Mouse (Mus musculus): ENCODE data around the gene Dcun1d2. TPM values are rescaled to one million over a fixed set of nuclear protein-coding genes. Genes with fewer than 3 reads are reported as not detected.
"Not testable (repeated sequence)": the region's sequence is repeated elsewhere in the genome, so short reads cannot be mapped to it uniquely, and the experiment has no call there.

The Dcun1d2 gene
- 30.4 and 30.9 TPM in 2 replicates for polyA plus RNA-seq (2014; fragmentation: Nextera tagmentation; extraction: Ambion mirVana)

DNA sequence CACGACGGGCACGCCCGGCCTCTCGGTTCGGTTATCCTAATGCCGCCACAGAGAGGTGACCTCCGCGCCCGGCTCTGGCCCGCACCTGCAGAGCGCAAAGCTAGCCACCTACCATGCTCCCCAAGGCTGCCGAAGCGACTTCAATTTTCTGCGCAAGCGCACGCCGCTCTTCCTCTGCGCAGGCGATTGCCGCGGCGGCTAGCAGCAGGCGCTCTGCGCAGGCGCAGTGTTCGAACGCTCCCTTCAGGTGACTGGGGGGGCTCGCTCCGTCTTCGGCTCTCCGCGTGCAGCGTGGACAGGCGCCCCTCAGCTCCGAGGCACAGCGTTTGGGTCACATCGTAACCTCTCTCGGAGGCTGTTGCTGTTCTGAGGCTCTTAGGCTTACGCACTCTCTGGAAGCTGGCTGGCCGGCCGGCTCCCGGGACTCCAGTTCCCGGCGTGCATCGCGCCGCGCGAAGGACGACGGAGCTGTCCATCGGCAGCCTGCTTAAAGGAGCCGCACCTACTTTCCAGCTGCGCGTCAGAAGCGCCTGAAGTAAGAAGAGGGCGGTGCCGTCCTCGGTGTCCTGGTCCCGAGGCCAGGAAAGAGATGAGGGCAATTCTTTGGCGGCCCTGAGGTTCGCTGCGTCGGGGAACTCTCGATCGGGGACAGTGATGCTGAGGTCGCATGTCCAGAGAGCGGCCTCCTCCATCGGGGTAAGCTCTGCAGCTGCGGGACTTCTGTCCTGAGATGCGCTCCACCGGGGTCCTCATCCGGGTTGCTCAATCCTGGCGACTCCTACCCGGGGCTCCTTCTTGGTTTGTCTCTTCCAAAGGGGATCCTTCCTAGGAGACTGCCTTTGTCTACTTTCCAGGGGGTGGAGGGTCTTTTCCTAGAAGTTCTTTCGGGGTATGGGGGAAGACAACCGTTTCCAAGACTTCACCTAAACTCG lies at the start of gene Dcun1d2, which contains the start of gene Tmco3:
Gene Dcun1d2 (minus strand): TSS at position 440 of the 932 bp plus-strand sequence.
Gene Tmco3 (plus strand): TSS at position 499 of the 932 bp plus-strand sequence.
- Histone ChIP-seq H3K9ac (ENCODE audit: low read length) (peak within 1 kb of the TSS; percentile 85), H3K36me3 (ENCODE audit: control insufficient read depth, insufficient read depth, low read length) (peaks cover 19% of the 10 kb centered on the region), H3K27me3 (ENCODE audit: control insufficient read depth, insufficient read depth, low read length) (no peaks in the 10 kb centered on the region), H3K4me1 (ENCODE audit: control insufficient read depth in 2 of 2, insufficient read depth in 2 of 2, low read length in 2 of 2) (peaks cover 5 to 20% of the 10 kb centered on the region in 2 experiments; a peak in 3 of 4 replicates), H3K4me2 (ENCODE audit: low read length) (peak within 1 kb of the TSS; percentile 86), H3K4me3 (ENCODE audit: control insufficient read depth in 1 of 2, insufficient read depth in 1 of 2, low read depth in 1 of 2, low read length in 2 of 2) (peak within 1 kb of the TSS; percentile 83 to 85), H3K9me3 (ENCODE audit: control insufficient read depth, low read length) (no peaks in the 10 kb centered on the region), H3K27ac (replicated peaks in 1 of 2; ENCODE audit: control insufficient read depth in 1 of 2, insufficient read depth in 1 of 2, low read depth in 2 of 2, low read length in 2 of 2) (peak within 1 kb of the TSS; percentile 98 to 99)
- WGBS, result under 1% methylated on average over 79 of the region's 79 CpGs
- peak; percentile 91 for ATAC-seq (ENCODE audit: insufficient number of reproducible peaks, insufficient read depth, low FRiP score, low read depth)

GRCm38 (mm10) chr8:13337678-13338077 lies 49.7 kb upstream of the Dcun1d2 start:
- Histone ChIP-seq H3K9ac (ENCODE audit: low read length) (no peak overlapping the region), H3K27ac (replicated peaks in 1 of 2; ENCODE audit: control insufficient read depth in 1 of 2, insufficient read depth in 1 of 2, low read depth in 2 of 2, low read length in 2 of 2) (no peak overlapping the region)
- 72% methylated on average over 3 of the region's 3 CpGs for WGBS

DNA sequence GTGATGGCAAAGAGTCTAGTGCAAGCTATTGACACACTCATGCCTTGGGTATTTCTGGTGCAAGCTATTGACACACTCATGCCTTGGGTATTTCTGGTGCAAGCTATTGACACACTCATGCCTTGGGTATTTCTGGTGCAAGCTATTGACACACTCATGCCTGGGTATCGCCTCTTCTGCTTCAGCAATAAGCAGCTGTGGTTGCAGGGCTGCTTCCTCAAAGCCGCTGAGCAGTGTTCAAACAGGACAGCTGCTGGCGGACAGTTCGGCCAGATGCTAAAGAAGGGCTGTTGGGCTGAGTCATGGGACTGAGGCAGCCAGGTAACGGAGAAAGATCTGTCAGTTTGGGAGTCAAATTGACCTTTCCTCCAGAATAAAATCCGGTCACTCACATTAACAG lies 49.3 kb upstream of the Dcun1d2 start:
- WGBS, result 80% methylated on average over 6 of the region's 6 CpGs
- H3K9me3 ChIP-seq (ENCODE audit: control insufficient read depth, low read length); H3K27ac ChIP-seq (replicated peaks in 1 of 2; ENCODE audit: control insufficient read depth in 1 of 2, insufficient read depth in 1 of 2, low read depth in 2 of 2, low read length in 2 of 2); H3K4me2 ChIP-seq (ENCODE audit: low read length); H3K27me3 ChIP-seq (ENCODE audit: control insufficient read depth, insufficient read depth, low read length); H3K4me3 ChIP-seq (ENCODE audit: control insufficient read depth in 1 of 2, insufficient read depth in 1 of 2, low read depth in 1 of 2, low read length in 2 of 2); ATAC-seq (ENCODE audit: insufficient number of reproducible peaks, insufficient read depth, low FRiP score, low read depth); H3K9ac ChIP-seq (ENCODE audit: low read length): not testable (repeated sequence)
- Histone ChIP-seq H3K36me3 (ENCODE audit: control insufficient read depth, insufficient read depth, low read length) (peaks cover 23% of the 10 kb centered on the region), H3K4me1 (ENCODE audit: control insufficient read depth in 2 of 2, insufficient read depth in 2 of 2, low read length in 2 of 2) (peaks cover 4 to 14% of the 10 kb centered on the region in 2 experiments)

More at GRCm38 (mm10) chr8:13337678-13338077, 49.7 kb upstream of the Dcun1d2 start:
- Histone ChIP-seq H3K36me3 (ENCODE audit: control insufficient read depth, insufficient read depth, low read length) (peaks cover 27% of the 10 kb centered on the region), H3K4me3 (ENCODE audit: control insufficient read depth in 1 of 2, insufficient read depth in 1 of 2, low read depth in 1 of 2, low read length in 2 of 2) (no peak overlapping the region), H3K27me3 (ENCODE audit: control insufficient read depth, insufficient read depth, low read length) (no peaks in the 10 kb centered on the region), H3K4me2 (ENCODE audit: low read length) (peak overlapping the region; percentile 93; the same call in 1 of the 2 replicates), H3K4me1 (ENCODE audit: control insufficient read depth in 2 of 2, insufficient read depth in 2 of 2, low read length in 2 of 2) (peaks cover 4 to 14% of the 10 kb centered on the region in 2 experiments), H3K9me3 (ENCODE audit: control insufficient read depth, low read length) (no peaks in the 10 kb centered on the region)
- no peak for ATAC-seq (ENCODE audit: insufficient number of reproducible peaks, insufficient read depth, low FRiP score, low read depth)

DNA sequence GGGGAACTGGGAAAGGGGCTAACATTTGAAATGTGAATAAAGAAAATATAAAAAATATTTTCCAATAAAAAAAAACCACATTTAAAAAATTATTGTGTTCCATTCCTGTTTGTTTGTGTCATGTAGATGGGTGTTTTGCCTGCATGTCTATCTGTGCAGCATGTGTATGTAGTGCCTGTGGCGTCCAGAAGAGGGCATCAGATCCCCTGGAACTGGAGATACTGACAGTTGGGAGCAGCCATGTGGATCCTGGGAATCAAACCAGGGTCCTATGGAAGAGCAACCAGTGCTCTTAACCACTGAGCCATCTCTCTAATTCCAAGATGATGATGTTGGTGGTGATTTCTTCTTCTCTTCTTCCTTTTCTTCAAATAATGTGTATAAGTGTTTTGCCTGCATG lies 46.7 kb upstream of the Dcun1d2 start:
- no peaks in the 10 kb centered on the region for H3K9me3 ChIP-seq (ENCODE audit: control insufficient read depth, low read length)
- H3K27me3 ChIP-seq (ENCODE audit: control insufficient read depth, insufficient read depth, low read length), result no peaks in the 10 kb centered on the region
- no peak overlapping the region for H3K9ac ChIP-seq (ENCODE audit: low read length)
- no peaks in the 10 kb centered on the region for H3K36me3 ChIP-seq (ENCODE audit: control insufficient read depth, insufficient read depth, low read length)
- H3K4me1 ChIP-seq (ENCODE audit: control insufficient read depth in 2 of 2, insufficient read depth in 2 of 2, low read length in 2 of 2), result peaks cover 4 to 5% of the 10 kb centered on the region in 2 experiments; a peak in 3 of 4 replicates
- ATAC-seq (ENCODE audit: insufficient number of reproducible peaks, insufficient read depth, low FRiP score, low read depth), result no peak
- H3K27ac ChIP-seq (replicated peaks in 1 of 2; ENCODE audit: control insufficient read depth in 1 of 2, insufficient read depth in 1 of 2, low read depth in 2 of 2, low read length in 2 of 2), result no peak overlapping the region
- whole genome bisulfite sequencing, result 45% methylated on average over 1 of the region's 1 CpGs
- H3K4me3 ChIP-seq (ENCODE audit: control insufficient read depth in 1 of 2, insufficient read depth in 1 of 2, low read depth in 1 of 2, low read length in 2 of 2), result no peak overlapping the region
- no peak overlapping the region for H3K4me2 ChIP-seq (ENCODE audit: low read length)

DNA sequence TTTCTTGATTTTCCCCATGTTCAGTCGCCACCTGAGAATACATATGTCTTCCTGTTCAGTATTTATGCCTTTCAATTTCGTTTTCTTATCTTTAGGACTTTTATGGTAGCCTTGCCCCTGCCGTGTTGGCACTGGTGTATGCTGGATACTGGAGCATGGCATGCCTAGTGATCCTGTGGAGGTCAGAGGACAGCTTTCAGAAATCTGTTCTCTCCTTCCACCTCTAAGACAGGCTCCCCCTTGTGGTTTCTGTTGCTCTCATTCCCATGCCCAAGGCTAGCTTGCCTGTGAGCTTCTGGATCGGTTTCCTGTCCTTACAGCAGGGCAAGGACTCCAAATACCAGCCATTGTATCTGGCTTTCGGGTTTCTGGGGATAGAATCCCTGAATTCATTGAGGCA lies 38.7 kb upstream of the Dcun1d2 start:
- Histone ChIP-seq H3K27me3 (ENCODE audit: control insufficient read depth, insufficient read depth, low read length) (no peaks in the 10 kb centered on the region), H3K4me2 (ENCODE audit: low read length) (no peak overlapping the region), H3K27ac (replicated peaks in 1 of 2; ENCODE audit: control insufficient read depth in 1 of 2, insufficient read depth in 1 of 2, low read depth in 2 of 2, low read length in 2 of 2) (no peak overlapping the region), H3K36me3 (ENCODE audit: control insufficient read depth, insufficient read depth, low read length) (peaks cover 12% of the 10 kb centered on the region), H3K4me3 (ENCODE audit: control insufficient read depth in 1 of 2, insufficient read depth in 1 of 2, low read depth in 1 of 2, low read length in 2 of 2) (no peak overlapping the region), H3K9me3 (ENCODE audit: control insufficient read depth, low read length) (no peaks in the 10 kb centered on the region), H3K9ac (ENCODE audit: low read length) (no peak overlapping the region), H3K4me1 (ENCODE audit: control insufficient read depth in 2 of 2, insufficient read depth in 2 of 2, low read length in 2 of 2) (no peaks in the 10 kb centered on the region)
- 29% methylated on average over 5 of the region's 5 CpGs for WGBS
- no peak for ATAC-seq (ENCODE audit: insufficient number of reproducible peaks, insufficient read depth, low FRiP score, low read depth)

DNA sequence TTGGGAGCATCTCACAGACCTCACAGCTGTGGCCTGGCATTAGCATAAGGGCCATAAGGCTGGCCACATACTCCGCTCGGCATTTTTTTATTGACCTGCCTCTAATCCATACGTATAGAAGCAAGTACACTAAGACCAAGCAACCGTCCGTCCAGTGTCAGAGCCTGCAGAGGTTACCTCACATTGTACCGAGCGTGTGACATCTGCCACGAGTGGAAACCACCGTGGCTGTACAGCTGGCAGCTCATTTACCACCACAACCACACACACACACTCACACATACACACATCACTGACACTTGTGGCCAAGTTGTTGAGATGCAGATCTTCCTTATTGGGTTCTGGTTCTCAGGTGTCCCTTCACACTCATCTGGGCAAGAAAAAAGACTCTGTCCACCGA lies 28.7 kb upstream of the Dcun1d2 start:
- Histone ChIP-seq H3K27me3 (ENCODE audit: control insufficient read depth, insufficient read depth, low read length) (no peaks in the 10 kb centered on the region), H3K4me2 (ENCODE audit: low read length) (no peak overlapping the region), H3K9me3 (ENCODE audit: control insufficient read depth, low read length) (no peaks in the 10 kb centered on the region), H3K9ac (ENCODE audit: low read length) (no peak overlapping the region), H3K4me1 (ENCODE audit: control insufficient read depth in 2 of 2, insufficient read depth in 2 of 2, low read length in 2 of 2) (no peaks in the 10 kb centered on the region), H3K27ac (replicated peaks in 1 of 2; ENCODE audit: control insufficient read depth in 1 of 2, insufficient read depth in 1 of 2, low read depth in 2 of 2, low read length in 2 of 2) (no peak overlapping the region), H3K36me3 (ENCODE audit: control insufficient read depth, insufficient read depth, low read length) (peaks cover 61% of the 10 kb centered on the region), H3K4me3 (ENCODE audit: control insufficient read depth in 1 of 2, insufficient read depth in 1 of 2, low read depth in 1 of 2, low read length in 2 of 2) (no peak overlapping the region)
- 89% methylated on average over 10 of the region's 10 CpGs for WGBS
- ATAC-seq (ENCODE audit: insufficient number of reproducible peaks, insufficient read depth, low FRiP score, low read depth), result no peak

DNA sequence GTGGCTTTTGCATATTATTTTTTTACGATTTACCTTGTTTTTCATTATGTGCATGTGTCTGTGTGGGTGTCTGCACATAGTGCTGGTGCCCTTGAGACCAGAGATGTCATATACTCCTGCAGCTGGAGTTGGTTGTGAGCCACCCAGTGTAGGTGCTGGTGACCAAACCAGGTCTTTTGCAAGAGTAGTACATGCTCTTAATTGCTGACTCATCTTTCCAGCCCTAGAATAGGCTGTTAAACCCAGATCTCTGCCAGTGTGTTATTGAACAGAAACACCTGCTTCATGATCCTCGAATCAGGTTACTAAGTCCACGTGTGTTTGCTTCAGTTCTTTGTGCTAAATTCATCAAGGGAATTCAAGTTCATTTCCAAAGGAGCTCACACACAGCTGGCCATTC lies 27.0 kb upstream of the Dcun1d2 start:
- no peak overlapping the region for H3K27ac ChIP-seq (replicated peaks in 1 of 2; ENCODE audit: control insufficient read depth in 1 of 2, insufficient read depth in 1 of 2, low read depth in 2 of 2, low read length in 2 of 2)
- H3K4me3 ChIP-seq (ENCODE audit: control insufficient read depth in 1 of 2, insufficient read depth in 1 of 2, low read depth in 1 of 2, low read length in 2 of 2), result no peak overlapping the region
- no peak for ATAC-seq (ENCODE audit: insufficient number of reproducible peaks, insufficient read depth, low FRiP score, low read depth)
- no peak overlapping the region for H3K4me2 ChIP-seq (ENCODE audit: low read length)
- no peaks in the 10 kb centered on the region for H3K9me3 ChIP-seq (ENCODE audit: control insufficient read depth, low read length)
- no peaks in the 10 kb centered on the region for H3K27me3 ChIP-seq (ENCODE audit: control insufficient read depth, insufficient read depth, low read length)
- H3K36me3 ChIP-seq (ENCODE audit: control insufficient read depth, insufficient read depth, low read length), result peaks cover 63% of the 10 kb centered on the region
- 79% methylated on average over 3 of the region's 3 CpGs for WGBS
- no peak overlapping the region for H3K9ac ChIP-seq (ENCODE audit: low read length)
- no peaks in the 10 kb centered on the region for H3K4me1 ChIP-seq (ENCODE audit: control insufficient read depth in 2 of 2, insufficient read depth in 2 of 2, low read length in 2 of 2)
